Mouse (Mus musculus): ENCODE measurements at regions not wholly inside any gene's neighbourhood (a gene's known extent, or its start where the extent isn't known, plus 50 kb on each side); places are given as distances from the start of the nearest gene placed in this dataset.
"Not testable (repeated sequence)": the region's sequence is repeated elsewhere in the genome, so short reads cannot be mapped to it uniquely, and the experiment has no call there.

- peak; percentile 87 to 90 for DNase-seq
Measured at GRCm38 (mm10) chr4:131431188-131431587, 406.9 kb downstream of the Ptpru start.

- DNase-seq = no peak
Measured at GRCm38 (mm10) chr4:131432591-131433177, 405.4 kb downstream of the Ptpru start.

GRCm38 (mm10) chr4:131435222-131435621, 402.9 kb downstream of the Ptpru start:
- DNase-seq = no peak

GRCm38 (mm10) chr4:131438403-131438802, 399.7 kb downstream of the Ptpru start:
- DNase-seq = no peak

DNA sequence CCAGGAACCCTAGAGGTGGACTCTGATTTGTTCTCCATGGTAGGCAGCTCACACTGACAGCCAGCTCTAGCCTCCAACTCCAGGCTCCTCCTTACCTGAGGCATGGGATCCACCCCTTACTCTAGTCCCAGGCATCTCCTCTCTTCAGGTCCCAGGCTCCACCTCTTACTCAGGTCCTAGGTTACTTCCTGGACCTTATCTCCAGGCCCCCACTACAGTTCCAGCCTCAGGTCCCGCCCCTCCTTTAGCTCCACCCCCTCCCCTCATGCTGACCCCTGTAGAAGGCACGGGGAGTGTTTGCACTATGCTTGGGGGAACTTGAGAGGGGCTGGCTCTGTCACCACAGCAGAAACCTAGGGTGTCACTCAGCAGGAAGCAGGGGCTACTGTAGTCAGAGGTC, 399.2 kb downstream of the Ptpru start:
- DNase-seq = no peak

DNA sequence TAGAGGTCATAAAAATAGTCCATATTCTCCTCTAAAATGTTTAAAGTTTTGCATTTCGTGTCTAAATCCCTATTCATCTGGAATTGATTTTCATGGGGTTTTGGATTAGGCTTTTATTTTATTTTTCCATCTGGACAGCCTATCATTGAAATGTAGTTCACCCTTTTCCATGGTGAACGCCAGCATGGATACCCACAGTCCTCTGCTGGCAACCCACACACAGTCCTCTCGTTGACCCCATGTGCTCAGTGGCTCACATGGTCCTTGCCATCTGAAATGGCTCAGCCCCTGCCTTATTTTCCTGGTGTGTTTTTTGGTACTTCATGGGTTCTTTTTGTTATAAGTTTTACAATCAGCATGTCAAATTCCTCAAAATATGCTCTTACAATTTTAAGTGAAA, 397.2 kb downstream of the Ptpru start:
- no peak for DNase-seq

DNA sequence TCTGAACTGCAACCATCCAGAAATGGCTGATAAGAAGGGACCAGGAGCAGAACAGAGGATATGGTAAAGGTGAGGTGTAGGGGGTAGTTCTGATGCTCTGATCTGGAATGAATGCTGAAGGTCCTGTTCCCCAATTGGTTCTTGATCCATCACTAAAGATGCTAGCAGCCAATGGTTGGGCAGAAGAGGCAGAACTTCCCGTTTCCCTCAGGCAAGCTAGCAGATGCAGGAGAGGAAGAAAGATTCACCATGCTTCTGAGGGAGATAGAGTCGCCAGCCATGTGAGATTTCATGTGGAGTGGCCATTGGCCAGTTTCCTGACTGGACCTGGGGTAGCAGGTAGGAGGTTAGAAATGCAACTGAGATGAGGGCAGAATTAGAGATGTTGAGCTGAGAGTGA, 394.6 kb downstream of the Ptpru start:
- DNase-seq = no peak

DNA sequence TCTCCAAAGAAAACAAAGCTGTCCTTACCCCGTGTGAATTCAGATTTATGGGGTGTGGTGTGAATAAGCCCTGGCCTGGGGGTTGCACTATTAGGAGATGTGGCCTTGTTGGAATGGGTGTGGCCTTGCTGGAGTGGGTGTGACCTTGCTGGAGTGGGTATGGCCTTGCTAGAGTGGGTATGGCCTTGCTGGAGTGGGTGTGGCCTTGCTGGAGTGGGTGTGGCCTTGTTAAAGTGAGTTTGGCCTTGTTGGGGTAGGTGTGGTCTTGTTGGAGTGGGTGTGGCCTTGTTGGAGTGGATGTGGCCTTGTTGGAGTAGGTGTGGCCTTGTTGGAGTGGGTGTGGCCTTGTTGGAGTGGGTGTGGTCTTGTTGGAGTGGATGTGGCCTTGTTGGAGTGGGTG, 387.8 kb downstream of the Ptpru start:
- not testable (repeated sequence) for DNase-seq

DNA sequence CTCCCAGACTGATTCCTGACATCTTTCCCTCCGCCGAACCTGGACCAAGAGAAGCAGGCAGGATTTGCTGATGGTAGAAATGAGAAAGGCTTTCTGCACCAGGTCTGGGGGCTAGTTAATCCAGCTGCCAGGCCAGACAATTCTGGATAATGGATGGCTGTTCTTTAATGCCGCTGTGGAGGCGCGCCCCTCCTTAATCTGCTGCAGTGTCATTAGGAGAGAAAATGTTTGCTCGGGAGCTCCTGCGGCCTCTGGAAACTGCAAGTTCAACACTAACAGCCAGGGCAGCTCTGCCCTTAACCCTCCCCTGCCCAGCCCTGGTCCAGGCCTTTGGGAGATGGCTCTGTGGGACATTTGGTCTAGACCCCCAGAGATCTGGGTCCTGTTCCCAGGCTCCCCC, 380.5 kb downstream of the Ptpru start:
- no peak for DNase-seq

DNA sequence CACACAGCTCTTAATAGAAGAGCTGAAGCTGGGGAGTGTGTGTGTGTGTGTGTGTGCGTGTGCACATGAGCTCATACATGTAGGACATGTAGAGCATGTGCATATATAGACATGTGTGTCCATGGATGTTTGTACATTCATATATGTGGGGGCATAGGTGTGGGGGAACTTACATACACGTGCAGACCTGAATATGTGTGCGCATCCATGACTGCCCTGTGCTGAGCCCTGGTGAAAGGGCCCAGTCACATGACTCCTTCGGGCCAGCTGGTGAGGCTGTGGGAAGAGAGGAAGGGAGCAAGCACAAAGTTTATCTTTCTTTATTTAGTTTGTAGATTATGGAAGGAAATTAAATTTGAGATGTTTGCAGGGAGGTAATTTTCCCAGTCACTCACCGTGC, 378.3 kb downstream of the Ptpru start:
- no peak for DNase-seq

- no peak for DNase-seq
Measured at GRCm38 (mm10) chr4:131461312-131461711, 376.8 kb downstream of the Ptpru start.

GRCm38 (mm10) chr4:131461728-131462127, 376.4 kb downstream of the Ptpru start:
- no peak for DNase-seq

- DNase-seq = peak in 1 of 2 experiments; percentile 37
Measured at GRCm38 (mm10) chr4:131475023-131475422, 363.1 kb downstream of the Ptpru start.

GRCm38 (mm10) chr4:131478923-131479322, 359.2 kb downstream of the Ptpru start:
- DNase-seq = peak in 1 of 2 experiments; percentile 27

GRCm38 (mm10) chr4:131483958-131484605, 354.0 kb downstream of the Ptpru start:
- no peak for DNase-seq

DNA sequence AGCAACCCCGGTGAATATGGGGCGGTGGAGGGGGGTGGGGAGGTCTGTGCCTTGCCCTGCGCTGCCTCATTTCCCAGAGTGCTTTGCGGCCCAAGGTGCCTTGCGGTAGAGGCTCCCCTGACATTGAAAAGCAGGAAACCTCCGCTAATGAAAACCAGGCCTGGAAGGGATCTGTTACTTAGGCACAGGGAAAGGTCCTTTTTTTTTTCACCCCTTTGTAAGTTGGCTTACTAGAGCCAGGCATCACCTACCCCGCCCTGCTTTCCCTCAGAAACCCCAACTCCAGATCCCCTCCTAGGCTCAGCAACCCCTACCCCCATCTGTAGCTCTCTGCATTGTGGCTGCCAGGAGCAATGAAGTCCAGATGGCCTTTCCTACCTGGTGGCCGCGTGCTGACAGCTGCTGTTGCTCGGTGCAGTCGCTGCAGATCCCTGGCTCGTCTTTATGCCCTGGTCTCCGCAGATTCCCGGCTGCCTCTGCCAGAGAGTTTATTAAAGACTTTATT, 353.4 kb downstream of the Ptpru start:
- no peak for DNase-seq

- DNase-seq = no peak
Measured at GRCm38 (mm10) chr4:131485126-131485825, 352.8 kb downstream of the Ptpru start.

DNA sequence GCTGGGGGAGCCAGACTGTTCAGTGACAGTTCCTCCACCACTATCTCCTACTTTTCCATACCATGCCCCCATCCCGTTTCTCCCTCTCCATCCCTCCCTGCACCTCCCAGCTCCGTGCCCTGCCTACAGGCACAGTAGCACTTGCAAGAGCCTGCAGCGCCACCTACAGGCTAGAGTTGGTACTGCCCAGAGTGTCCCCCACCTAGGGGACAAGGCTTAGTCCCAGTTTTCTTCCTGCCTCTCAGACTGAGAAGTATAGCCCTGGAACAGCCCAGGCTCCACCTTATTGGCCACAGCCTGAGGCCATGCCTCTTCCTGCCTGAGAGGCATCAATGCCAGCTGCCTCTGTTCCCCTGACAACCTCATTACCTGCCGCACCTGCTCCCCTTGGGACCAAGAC, 351.3 kb downstream of the Ptpru start:
- DNase-seq = peak; percentile 93 to 94

- DNase-seq = peak; percentile 55 to 72
Measured at GRCm38 (mm10) chr4:131488246-131488645, 349.8 kb downstream of the Ptpru start.

DNA sequence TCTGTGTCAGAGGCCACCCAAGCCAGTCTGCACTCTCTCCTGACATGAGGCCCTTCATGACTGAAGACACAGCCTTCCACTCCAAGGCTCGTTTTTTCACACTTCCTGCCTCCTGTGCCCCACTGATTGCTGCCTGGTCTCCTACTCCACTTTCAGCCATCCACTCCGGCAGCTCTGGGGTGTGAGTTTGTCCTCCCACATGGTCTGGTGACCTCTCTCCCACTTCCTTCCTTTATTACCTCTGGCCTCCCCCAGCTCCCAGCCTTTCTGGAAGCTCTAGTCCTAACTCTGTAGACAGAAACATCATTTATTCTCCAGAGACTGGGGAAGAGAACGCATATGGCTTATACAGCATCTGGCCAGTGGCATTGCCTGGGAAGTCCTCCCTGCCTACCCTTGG, 349.0 kb downstream of the Ptpru start:
- DNase-seq = peak; percentile 41 to 63

DNA sequence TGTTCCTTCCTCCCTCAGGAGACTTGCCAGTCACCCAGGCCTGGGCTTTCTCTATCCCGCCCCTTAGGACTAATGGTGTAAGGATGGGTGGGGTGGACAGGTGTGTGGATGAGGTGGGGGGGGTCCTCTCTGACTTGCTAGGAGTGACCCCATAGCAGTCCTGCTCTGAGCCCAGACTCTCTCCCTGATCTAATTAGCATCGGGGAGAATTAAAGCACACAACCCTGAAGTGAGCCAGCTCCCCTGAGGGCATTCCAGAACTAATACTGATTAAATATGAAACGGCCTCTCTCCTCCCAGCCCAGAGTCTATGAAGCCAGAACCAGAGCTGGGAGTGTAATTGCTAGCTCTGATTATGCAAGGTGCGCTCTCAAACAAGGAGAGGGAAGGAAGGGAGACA, 346.1 kb downstream of the Ptpru start:
- DNase-seq = no peak

DNA sequence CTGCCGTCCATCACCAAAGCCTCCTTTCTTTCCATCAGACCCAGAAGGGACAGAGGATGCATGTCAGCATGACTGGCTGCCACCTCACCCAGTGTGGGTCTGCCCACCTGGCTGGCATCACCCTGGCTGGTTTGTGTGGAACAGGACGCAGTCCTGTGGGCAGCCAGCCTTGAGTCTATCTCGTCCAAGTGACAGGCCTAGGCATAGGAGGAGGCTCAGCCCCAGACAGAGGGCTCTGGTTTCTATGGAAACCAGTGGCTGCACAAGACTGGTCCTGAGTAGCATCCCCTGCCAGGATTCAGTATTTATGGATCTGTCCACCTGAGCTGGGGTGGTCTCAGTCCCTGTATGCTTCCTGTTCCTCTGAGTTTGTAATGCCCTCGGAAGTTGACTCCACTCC, 344.4 kb downstream of the Ptpru start:
- DNase-seq = no peak

DNA sequence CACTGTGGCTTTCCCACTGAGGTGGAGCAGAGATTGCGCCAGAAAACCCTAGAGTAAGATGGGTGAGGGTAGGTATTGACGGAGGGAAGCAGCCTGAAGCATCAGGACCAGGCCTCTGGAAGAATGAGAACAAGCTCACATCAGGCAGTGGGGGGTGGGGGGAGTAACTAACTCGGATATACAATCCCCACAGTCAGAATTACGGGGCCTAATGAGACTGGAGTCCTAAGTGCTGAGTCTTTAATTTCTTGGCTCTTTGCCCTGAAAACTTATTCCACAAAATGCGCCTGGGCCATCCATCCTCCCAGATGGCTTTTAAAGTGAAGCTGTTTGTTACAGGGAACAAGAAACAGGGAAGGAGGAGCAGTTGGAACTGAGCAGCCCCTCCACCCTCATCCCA, 341.2 kb downstream of the Ptpru start:
- no peak for DNase-seq
